Mouse (Mus musculus) right cerebral cortex, postnatal 10 days (tissue): ENCODE data around the gene Pheta1.

Source experiments
- DNase-seq, 2 experiments: peaks; one replicate each; pipeline ENCODE4 v3.0.0; 2021; ENCODE audit warnings: low spot score in 2 of 2

The Pheta1 gene

GRCm38 (mm10) chr5:121889819-121890362 is 41.1 kb downstream of the Pheta1 start:
- no peak for DNase-seq

- no peak for DNase-seq
These were observed 42.1 kb downstream of the Pheta1 start for GRCm38 (mm10) chr5:121890925-121891324.

- peak; percentile 88 to 92 for DNase-seq
These were observed 43.5 kb downstream of the Pheta1 start for GRCm38 (mm10) chr5:121892281-121892680.

- no peak for DNase-seq
These were observed 44.8 kb downstream of the Pheta1 start for GRCm38 (mm10) chr5:121893581-121893980.

- DNase-seq = no peak
These were observed 45.9 kb downstream of the Pheta1 start for GRCm38 (mm10) chr5:121894647-121895046.

- DNase-seq = peak in 1 of 2 experiments; percentile 54
These were observed 46.5 kb downstream of the Pheta1 start for GRCm38 (mm10) chr5:121895117-121895756.

- DNase-seq = no peak
These were observed 54.3 kb downstream of the Pheta1 start for GRCm38 (mm10) chr5:121902809-121903745.
